Mouse (Mus musculus): Measurements from ENCODE around the gene Grin2d. TPM values are rescaled to one million over a fixed set of nuclear protein-coding genes. Genes with fewer than 3 reads are reported as not detected.

Gene Grin2d
- total and polyA plus RNA-seq, 2 experiments from 2014 or later, result 6.6 to 51.6 TPM

DNA sequence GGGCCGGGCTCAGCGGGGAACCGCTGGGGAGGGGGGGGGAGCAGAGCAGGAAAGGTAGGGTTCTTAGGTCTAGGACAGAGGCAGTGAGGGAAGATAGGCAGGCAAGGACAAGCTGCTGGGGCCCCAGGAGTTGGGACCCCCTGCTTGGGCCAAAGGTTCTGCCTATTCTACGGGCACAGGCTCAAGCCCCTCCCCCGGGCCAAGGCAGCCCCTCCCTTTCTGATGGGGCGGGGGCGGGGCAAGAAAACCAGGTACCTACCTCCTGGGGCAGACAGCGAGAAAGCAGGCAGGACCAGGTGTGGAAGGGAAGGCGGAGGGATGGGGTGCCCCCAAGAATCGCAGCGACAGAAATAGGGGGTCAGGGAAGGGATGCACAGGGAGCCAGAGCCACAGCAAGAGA, 69.7 kb downstream of the Grin2d start:
- 50% methylated on average over 4 of the region's 11 CpGs for WGBS
- Histone ChIP-seq H3K27me3 (ENCODE audit: insufficient read depth, low read length) (no peaks in the 10 kb centered on the region), H3K9me3 (ENCODE audit: low read length) (no peaks in the 10 kb centered on the region), H3K4me3 (ENCODE audit: low read depth, low read length) (no peak overlapping the region), H3K36me3 (ENCODE audit: insufficient read depth, low read length) (peaks cover 74% of the 10 kb centered on the region), H3K27ac (ENCODE audit: low read depth, low read length) (peak overlapping the region; percentile 32; the same call in 1 of the 2 replicates), H3K4me2 (ENCODE audit: low read depth, low read length, poor library complexity, severe bottlenecking) (no peak overlapping the region), H3K4me1 (ENCODE audit: insufficient read depth, low read length) (peaks cover 6% of the 10 kb centered on the region; the same call in 1 of the 2 replicates), H3K9ac (replicated peaks; ENCODE audit: low read length, poor library complexity, severe bottlenecking) (no peak overlapping the region)
- ATAC-seq (ENCODE audit: low FRiP score) (no peak; the same call in 1 of the 2 replicates), DNase-seq (ENCODE audit: low spot score) (no peak)
- no peak for TF ChIP-seq CTCF (IDR thresholded peaks at IDR 0.05)

DNA sequence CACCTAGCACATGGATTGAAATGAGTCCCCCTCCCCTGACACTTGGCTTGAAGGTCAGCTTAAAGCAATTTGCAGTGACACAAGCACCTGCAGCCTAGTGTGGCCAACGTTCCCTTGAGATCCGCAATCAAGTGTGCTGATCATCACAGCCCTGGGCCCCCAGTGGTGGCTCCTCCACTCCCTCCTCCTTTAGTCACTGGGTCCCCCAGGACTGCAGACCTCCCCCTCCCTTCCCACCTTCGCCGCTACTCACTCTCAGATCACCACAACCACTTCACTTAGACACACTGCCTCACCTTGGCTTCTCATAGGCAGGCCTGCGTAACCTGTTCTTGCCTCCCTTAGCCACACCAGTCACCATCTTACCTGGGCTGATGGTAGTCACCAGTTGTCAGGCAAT, 72.2 kb downstream of the Grin2d start:
- no peaks in the 10 kb centered on the region for H3K4me1 ChIP-seq (ENCODE audit: insufficient read depth, low read length)
- no peak overlapping the region for H3K4me2 ChIP-seq (ENCODE audit: low read depth, low read length, poor library complexity, severe bottlenecking)
- DNase-seq (ENCODE audit: low spot score) (no peak), ATAC-seq (ENCODE audit: low FRiP score) (no peak)
- no peak overlapping the region for H3K9ac ChIP-seq (replicated peaks; ENCODE audit: low read length, poor library complexity, severe bottlenecking)
- no peak overlapping the region for H3K4me3 ChIP-seq (ENCODE audit: low read depth, low read length)
- 64% methylated on average over 5 of the region's 5 CpGs for WGBS
- no peaks in the 10 kb centered on the region for H3K9me3 ChIP-seq (ENCODE audit: low read length)
- H3K27me3 ChIP-seq (ENCODE audit: insufficient read depth, low read length), result no peaks in the 10 kb centered on the region
- H3K36me3 ChIP-seq (ENCODE audit: insufficient read depth, low read length), result peaks cover 78% of the 10 kb centered on the region
- H3K27ac ChIP-seq (ENCODE audit: low read depth, low read length), result 0 out of 2 replicates have a peak overlapping the region, but pooled peaks have one; percentile 51
- no peak for TF ChIP-seq CTCF (IDR thresholded peaks at IDR 0.05)

GRCm38 (mm10) chr7:45802551-45802950, 75.6 kb downstream of the Grin2d start:
- WGBS, result 95% methylated on average over 6 of the region's 6 CpGs
- DNase-seq (ENCODE audit: low spot score) (no peak), ATAC-seq (ENCODE audit: low FRiP score) (no peak)
- Histone ChIP-seq H3K4me1 (ENCODE audit: insufficient read depth, low read length) (no peaks in the 10 kb centered on the region), H3K4me2 (ENCODE audit: low read depth, low read length, poor library complexity, severe bottlenecking) (no peak overlapping the region), H3K36me3 (ENCODE audit: insufficient read depth, low read length) (peaks cover 53% of the 10 kb centered on the region), H3K27me3 (ENCODE audit: insufficient read depth, low read length) (no peaks in the 10 kb centered on the region), H3K9me3 (ENCODE audit: low read length) (no peaks in the 10 kb centered on the region), H3K27ac (ENCODE audit: low read depth, low read length) (no peak overlapping the region), H3K9ac (replicated peaks; ENCODE audit: low read length, poor library complexity, severe bottlenecking) (no peak overlapping the region), H3K4me3 (ENCODE audit: low read depth, low read length) (no peak overlapping the region)
- TF ChIP-seq CTCF (IDR thresholded peaks at IDR 0.05), result no peak

DNA sequence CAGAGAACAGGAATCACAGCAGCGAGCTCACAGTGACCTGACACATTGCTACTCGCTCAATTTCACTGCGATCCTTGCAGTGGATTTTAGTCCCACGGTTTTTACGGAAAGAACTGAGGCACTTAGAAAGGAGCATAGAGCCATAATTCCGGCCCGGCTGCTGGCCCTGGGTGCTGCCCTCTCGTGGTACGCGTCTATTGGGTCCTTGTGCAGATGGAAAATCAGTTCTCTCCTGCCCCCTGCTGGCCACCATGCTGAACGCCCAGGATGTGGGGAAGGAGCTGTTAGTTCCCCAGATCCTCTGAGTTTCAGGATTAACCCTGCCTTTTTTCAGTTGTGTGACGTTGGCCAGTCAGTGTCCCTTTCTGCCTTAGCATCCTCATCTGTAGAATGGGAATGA, 76.8 kb downstream of the Grin2d start:
- ATAC-seq (ENCODE audit: low FRiP score), result peak; percentile 60
- no peaks in the 10 kb centered on the region for H3K27me3 ChIP-seq (ENCODE audit: insufficient read depth, low read length)
- no peak overlapping the region for H3K4me3 ChIP-seq (ENCODE audit: low read depth, low read length)
- peak; percentile 100 for TF ChIP-seq CTCF (IDR thresholded peaks at IDR 0.05)
- H3K27ac ChIP-seq (ENCODE audit: low read depth, low read length), result peak overlapping the region; percentile 52
- no peak overlapping the region for H3K4me2 ChIP-seq (ENCODE audit: low read depth, low read length, poor library complexity, severe bottlenecking)
- H3K4me1 ChIP-seq (ENCODE audit: insufficient read depth, low read length), result no peaks in the 10 kb centered on the region
- WGBS, result 2% methylated on average over 12 of the region's 12 CpGs
- H3K9me3 ChIP-seq (ENCODE audit: low read length), result no peaks in the 10 kb centered on the region
- peaks cover 44% of the 10 kb centered on the region for H3K36me3 ChIP-seq (ENCODE audit: insufficient read depth, low read length)
- H3K9ac ChIP-seq (replicated peaks; ENCODE audit: low read length, poor library complexity, severe bottlenecking), result no peak overlapping the region
- peak; percentile 94 for DNase-seq (ENCODE audit: low spot score)

DNA sequence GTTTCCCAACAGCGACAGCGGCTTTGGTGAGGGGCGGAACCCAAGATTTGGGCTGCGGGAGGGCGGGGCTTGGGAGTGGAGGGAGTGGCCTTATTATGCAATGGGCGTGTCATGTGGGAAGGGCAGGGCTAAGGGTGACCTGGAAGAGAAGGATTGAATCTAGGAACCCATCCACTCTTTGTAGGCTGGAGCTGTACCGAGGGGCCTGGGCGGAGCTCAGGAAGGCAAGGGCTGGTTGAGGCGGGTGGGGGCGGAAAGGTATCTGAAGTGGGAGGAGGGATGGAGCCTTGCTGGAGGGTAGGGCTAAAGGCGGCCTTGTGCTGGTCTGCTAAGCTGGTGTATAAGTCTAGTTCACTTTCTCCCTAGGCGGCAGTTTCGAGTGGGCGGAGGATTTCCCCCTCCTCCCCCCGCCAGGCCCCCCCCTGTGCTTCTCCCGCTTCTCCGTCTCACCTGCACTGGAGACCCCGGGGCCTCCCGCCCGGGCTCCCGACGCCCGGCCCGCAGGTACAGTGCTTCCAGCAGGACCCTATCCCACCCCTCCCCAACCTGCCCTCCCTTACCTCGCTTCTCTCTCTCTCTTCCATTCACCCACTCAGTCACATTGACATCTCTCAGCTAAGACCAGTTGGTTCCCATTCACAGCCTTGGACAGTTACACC, 77.5 kb downstream of the Grin2d start:
- peaks cover 43% of the 10 kb centered on the region for H3K36me3 ChIP-seq (ENCODE audit: insufficient read depth, low read length)
- H3K4me1 ChIP-seq (ENCODE audit: insufficient read depth, low read length), result no peaks in the 10 kb centered on the region
- DNase-seq (ENCODE audit: low spot score) (no peak), ATAC-seq (ENCODE audit: low FRiP score) (no peak)
- no peak for TF ChIP-seq CTCF (IDR thresholded peaks at IDR 0.05)
- H3K27ac ChIP-seq (ENCODE audit: low read depth, low read length), result peak overlapping the region; percentile 52
- no peaks in the 10 kb centered on the region for H3K27me3 ChIP-seq (ENCODE audit: insufficient read depth, low read length)
- H3K9ac ChIP-seq (replicated peaks; ENCODE audit: low read length, poor library complexity, severe bottlenecking), result no peak overlapping the region
- no peak overlapping the region for H3K4me2 ChIP-seq (ENCODE audit: low read depth, low read length, poor library complexity, severe bottlenecking)
- 32% methylated on average over 21 of the region's 25 CpGs for WGBS
- H3K4me3 ChIP-seq (ENCODE audit: low read depth, low read length), result no peak overlapping the region
- no peaks in the 10 kb centered on the region for H3K9me3 ChIP-seq (ENCODE audit: low read length)

DNA sequence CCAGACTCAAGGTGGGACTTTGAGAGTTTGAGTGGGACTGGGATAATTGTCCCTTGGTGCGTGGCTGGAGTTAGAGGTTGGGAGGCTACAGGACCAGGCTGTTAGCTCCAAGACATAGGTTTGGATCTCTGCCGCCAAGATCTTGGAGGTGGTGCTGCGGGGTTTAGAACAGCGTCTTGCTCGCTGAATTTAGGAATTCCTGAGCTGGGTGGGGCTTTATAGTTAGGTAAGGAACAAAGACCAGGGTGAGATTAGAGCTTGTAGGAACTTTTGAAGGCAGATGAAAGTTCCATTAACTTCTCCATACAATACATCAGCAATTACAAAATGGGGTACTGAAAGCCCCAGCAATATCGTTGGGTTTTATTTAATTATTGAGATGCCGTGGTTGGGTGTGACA, 78.2 kb downstream of the Grin2d start:
- ATAC-seq (ENCODE audit: low FRiP score), result no peak

More for the DNA sequence above, 78.2 kb downstream of the Grin2d start:
- Histone ChIP-seq H3K9me3 (ENCODE audit: low read length) (no peaks in the 10 kb centered on the region), H3K4me3 (ENCODE audit: low read depth, low read length) (no peak overlapping the region), H3K27me3 (ENCODE audit: insufficient read depth, low read length) (no peaks in the 10 kb centered on the region), H3K36me3 (ENCODE audit: insufficient read depth, low read length) (peaks cover 50% of the 10 kb centered on the region), H3K4me2 (ENCODE audit: low read depth, low read length, poor library complexity, severe bottlenecking) (no peak overlapping the region), H3K27ac (ENCODE audit: low read depth, low read length) (0 out of 2 replicates have a peak overlapping the region, but pooled peaks have one; percentile 52), H3K4me1 (ENCODE audit: insufficient read depth, low read length) (no peaks in the 10 kb centered on the region), H3K9ac (replicated peaks; ENCODE audit: low read length, poor library complexity, severe bottlenecking) (no peak overlapping the region)
- WGBS, result 49% methylated on average over 7 of the region's 7 CpGs
- no peak for DNase-seq (ENCODE audit: low spot score)
- TF ChIP-seq CTCF (IDR thresholded peaks at IDR 0.05), result no peak
